Mouse (Mus musculus) cerebellum, adult 9-10 months (tissue): ENCODE results near the gene Gm49325.

ENCODE experiments used
- DNase-seq: peaks from one replicate; pipeline ENCODE4 v3.0.0; 2022

Gm49325 gene

GRCm38 (mm10) chr10:77605908-77606826 is at the start of gene Gm49325, which contains the start of gene Sumo3:
Gene Gm49325, plus strand, starts transcription at chr10:77606197.
Gene Sumo3, plus strand, starts transcription at chr10:77606097.
- peak; percentile 93 for DNase-seq

GRCm38 (mm10) chr10:77556631-77557030 is 49.4 kb upstream of the Gm49325 start:
- DNase-seq = no peak

- DNase-seq = no peak
These were observed 48.4 kb upstream of the Gm49325 start for GRCm38 (mm10) chr10:77557641-77558040.

- no peak for DNase-seq
These were observed 45.9 kb upstream of the Gm49325 start for GRCm38 (mm10) chr10:77560090-77560489.

- no peak for DNase-seq
These were observed 45.2 kb upstream of the Gm49325 start for GRCm38 (mm10) chr10:77560830-77561229.

GRCm38 (mm10) chr10:77561508-77561907 is 44.5 kb upstream of the Gm49325 start:
- no peak for DNase-seq

GRCm38 (mm10) chr10:77565005-77565404 is 41.0 kb upstream of the Gm49325 start:
- DNase-seq = no peak

GRCm38 (mm10) chr10:77566651-77567050 is 39.3 kb upstream of the Gm49325 start:
- peak; percentile 86 for DNase-seq

GRCm38 (mm10) chr10:77569481-77569880 is 36.5 kb upstream of the Gm49325 start:
- no peak for DNase-seq

- no peak for DNase-seq
These were observed 35.9 kb upstream of the Gm49325 start for GRCm38 (mm10) chr10:77569973-77570658.

GRCm38 (mm10) chr10:77572225-77572624 is 33.8 kb upstream of the Gm49325 start:
- no peak for DNase-seq

GRCm38 (mm10) chr10:77573162-77573561 is 32.8 kb upstream of the Gm49325 start:
- no peak for DNase-seq

- DNase-seq = no peak
These were observed 25.7 kb upstream of the Gm49325 start for GRCm38 (mm10) chr10:77580027-77580920.

GRCm38 (mm10) chr10:77581023-77581407 is 25.0 kb upstream of the Gm49325 start:
- no peak for DNase-seq

- DNase-seq = peak; percentile 96
These were observed 24.4 kb upstream of the Gm49325 start, which contains the start of gene Pttg1ip for GRCm38 (mm10) chr10:77581408-77582284. Gene Pttg1ip, plus strand, starts transcription at chr10:77581720.

GRCm38 (mm10) chr10:77582285-77582618 is 23.7 kb upstream of the Gm49325 start:
- DNase-seq = no peak

GRCm38 (mm10) chr10:77583795-77584422 is 22.1 kb upstream of the Gm49325 start:
- DNase-seq = no peak

- DNase-seq = no peak
These were observed 19.4 kb upstream of the Gm49325 start for GRCm38 (mm10) chr10:77586637-77587036.

GRCm38 (mm10) chr10:77587091-77587775 is 18.8 kb upstream of the Gm49325 start:
- DNase-seq = no peak

- DNase-seq = no peak
These were observed 18.0 kb upstream of the Gm49325 start for GRCm38 (mm10) chr10:77588036-77588435.

GRCm38 (mm10) chr10:77589117-77589516 is 16.9 kb upstream of the Gm49325 start:
- DNase-seq = no peak
